Mouse (Mus musculus): ENCODE results near the gene Fbxw4.
"Not testable (repeated sequence)": the region's sequence is repeated elsewhere in the genome, so short reads cannot be mapped to it uniquely, and the experiment has no call there.

Gene Fbxw4

DNA sequence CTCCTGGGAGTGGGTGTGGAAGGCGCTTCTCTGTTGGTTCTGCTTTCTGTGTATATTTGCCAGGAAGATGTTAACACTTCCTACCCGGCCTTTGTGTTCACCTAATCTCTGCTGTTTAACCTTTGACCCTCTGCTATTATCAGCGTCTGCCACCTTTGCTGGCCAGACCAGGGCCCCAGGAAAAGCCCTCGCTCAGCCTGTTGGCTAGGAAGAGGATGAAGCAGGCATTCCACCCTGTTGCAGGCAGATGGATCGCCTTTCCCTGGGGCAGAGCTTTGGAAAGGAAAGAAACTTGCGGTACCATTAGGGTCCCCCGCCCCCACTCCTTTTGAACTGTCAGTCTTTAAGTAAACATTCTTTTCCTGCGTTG is 84.5 kb downstream of the Fbxw4 start:
- DNase-seq: no peak

- DNase-seq: peak in 1 of 2 experiments; percentile 23
Observed at GRCm38 (mm10) chr19:45574941-45575631, 85.0 kb downstream of the Fbxw4 start.

GRCm38 (mm10) chr19:45574339-45574898 is 85.7 kb downstream of the Fbxw4 start:
- no peak for DNase-seq

DNA sequence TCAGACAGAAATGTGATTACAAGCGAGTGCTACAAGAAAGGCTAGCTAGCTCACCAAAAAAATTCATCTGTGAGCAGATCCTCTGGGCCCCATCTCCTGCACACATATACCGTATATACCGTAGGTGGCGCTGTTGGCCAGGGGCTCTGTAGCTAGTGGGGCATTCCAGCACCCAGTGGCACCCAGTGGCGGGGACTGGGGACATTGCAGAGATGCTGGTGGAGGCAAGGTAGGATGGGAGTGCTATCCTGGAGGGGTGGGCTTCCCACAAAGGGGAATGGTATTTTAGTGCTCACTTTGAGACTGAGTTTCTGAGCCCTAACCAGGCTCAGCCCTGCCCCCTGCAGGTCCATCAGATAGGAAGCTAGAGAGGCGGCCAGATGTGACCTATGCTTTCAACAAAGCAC is 86.2 kb downstream of the Fbxw4 start:
- DNase-seq: peak; percentile 66 to 87

DNA sequence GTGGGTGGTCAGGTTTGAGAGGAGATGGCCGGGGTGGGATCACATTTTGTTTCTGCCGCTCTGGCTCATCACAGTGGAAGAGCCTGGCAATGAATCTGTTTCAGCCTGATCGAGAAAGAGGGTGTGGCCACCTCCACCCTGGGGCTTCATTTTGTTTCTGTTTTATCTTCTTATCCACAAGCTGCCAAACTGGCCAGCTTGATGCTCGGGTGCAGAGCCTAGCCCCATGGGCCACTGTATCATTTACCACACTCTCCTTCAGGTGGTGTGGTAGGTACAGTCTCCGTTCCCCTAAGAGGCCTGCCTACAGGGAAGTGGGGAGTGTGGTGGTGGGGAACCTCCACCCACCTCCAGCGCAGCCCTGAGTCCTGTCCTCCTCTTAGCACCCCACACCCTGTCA is 87.1 kb downstream of the Fbxw4 start:
- no peak for DNase-seq

GRCm38 (mm10) chr19:45567367-45567766 is 92.7 kb downstream of the Fbxw4 start:
- DNase-seq: no peak

- DNase-seq: no peak
Observed at GRCm38 (mm10) chr19:45565925-45566715, 94.0 kb downstream of the Fbxw4 start.

- peak; percentile 88 to 93 for DNase-seq
Observed at GRCm38 (mm10) chr19:45560153-45560890, 99.8 kb downstream of the Fbxw4 start, which contains the start of the genes Poll and Gm17018. Gene Poll, minus strand, starts transcription at chr19:45560531. Gene Gm17018, plus strand, starts transcription at chr19:45560615.

DNA sequence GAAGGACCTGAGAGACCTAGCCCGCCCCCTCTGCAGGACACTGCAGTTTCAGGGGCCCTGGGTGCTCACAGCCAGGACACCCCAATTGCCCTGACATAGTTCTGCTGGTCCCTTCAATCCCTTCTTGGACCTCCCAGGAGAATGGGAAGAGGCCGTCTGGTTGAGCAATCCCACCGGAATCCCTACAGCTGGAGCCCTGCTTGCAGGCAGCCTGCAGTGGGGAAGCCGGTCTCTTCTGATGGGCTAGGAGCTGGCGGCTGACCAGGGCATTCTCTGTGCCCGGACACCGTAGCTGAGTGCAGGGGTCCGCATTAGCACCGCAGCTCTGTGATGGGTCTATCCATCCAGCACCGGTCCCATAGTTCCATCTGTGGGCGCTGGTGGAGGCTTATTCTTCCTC is 106.0 kb downstream of the Fbxw4 start:
- DNase-seq: no peak

DNA sequence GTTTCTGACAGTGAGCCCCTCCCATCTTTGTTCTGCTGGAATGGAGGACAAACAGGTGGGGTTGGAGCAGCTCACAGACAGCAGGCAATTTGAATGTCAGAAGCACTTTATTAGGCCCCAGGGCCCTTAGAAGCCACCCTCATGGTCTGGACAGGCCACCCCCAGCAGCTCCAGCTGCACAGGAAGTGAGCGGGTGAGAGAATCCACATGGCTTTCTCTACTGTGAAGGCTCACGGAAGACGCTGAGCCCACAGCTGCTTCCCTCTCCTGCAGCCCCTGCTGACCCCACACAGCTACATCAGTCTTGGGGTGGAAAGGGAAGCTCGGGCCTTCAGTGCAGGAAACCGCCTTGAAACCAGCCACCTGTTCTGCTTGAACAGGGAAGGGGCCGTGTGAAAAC is 107.9 kb downstream of the Fbxw4 start:
- no peak for DNase-seq

GRCm38 (mm10) chr19:45549948-45550347 is 110.2 kb downstream of the Fbxw4 start:
- DNase-seq: no peak

- no peak for DNase-seq
Observed at GRCm38 (mm10) chr19:45549128-45549915, 110.8 kb downstream of the Fbxw4 start.

- not testable (repeated sequence) for DNase-seq
Observed at GRCm38 (mm10) chr19:45548196-45548595, 111.9 kb downstream of the Fbxw4 start.

GRCm38 (mm10) chr19:45544925-45545321 is 115.2 kb downstream of the Fbxw4 start:
- DNase-seq: peak; percentile 74 to 89

DNA sequence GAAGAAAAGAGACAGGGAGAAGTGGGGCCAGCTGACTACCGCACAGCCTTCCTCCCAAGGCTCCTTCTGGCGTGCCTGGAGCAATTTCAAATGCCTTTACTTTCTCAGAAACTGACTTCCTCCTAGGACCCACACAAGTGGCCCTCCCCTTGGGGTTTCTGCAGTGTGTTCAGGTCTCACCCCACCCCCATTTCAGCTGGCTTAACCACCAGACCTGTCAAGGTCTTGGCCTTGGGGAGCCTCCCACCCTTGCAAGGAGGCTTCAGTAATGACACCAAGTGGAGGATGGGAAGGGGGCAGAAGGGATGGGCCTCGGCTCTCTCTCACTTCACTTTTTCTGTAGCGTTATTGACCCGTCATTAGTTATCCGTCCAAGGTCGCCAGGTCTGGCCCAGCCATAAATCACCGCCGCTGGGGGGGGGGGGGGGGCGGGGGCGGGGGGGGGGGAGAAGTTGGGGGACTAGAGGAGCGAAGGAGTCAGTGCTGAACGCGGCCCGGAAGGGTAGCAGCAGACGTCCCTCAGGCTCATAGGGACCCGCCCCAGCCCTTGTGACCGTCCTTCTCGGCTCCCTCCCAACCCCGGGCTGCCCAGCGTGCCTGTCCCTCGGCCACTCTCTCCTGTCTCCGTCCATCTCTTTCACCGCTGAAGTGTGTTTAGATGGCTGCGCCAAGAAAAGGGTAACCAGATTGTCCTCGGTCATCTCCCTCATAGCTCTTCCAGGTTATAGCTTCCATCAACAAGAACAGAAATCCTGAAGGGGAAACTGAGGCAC is 115.8 kb downstream of the Fbxw4 start:
- DNase-seq: no peak

- no peak for DNase-seq
Observed at GRCm38 (mm10) chr19:45542061-45542460, 118.1 kb downstream of the Fbxw4 start.

- peak in 1 of 2 experiments; percentile 45 for DNase-seq
Observed at GRCm38 (mm10) chr19:45541409-45542041, 118.6 kb downstream of the Fbxw4 start.

DNA sequence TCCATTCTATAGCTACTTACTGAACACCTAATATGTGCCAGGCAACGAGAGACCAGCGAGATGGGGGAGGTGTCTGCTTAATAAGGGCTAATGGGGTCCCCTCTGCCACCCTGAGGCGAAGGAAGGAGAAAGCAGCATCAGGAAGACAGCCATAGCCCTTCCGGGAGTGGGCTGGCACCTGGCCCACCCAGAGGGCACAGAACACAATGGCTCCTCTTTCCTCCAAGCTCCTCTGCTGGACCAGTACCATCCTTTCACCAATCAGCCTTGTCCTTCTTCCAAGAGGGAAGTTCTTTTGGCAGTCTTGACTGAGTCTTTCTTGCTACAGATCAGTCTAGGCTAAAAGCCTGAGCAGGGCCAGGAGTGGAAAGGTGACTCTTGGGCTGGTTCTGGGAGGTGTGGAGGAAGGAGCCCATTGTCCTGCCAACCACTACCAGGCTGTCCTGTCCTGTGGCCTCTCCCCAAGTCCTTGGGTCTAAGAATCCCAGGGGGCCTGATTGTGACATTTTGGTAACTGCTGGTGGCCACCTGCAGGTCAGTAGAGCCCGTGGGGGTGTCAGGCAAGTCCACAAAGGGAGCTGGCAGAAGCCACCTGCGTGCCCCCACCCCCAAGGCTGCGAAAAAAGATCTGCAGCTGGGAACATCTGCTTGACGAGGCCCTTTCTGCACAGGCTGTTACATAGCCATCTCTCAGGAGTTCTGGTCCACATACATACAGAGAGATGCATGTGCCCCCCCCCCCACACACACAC is 119.3 kb downstream of the Fbxw4 start:
- no peak for DNase-seq

GRCm38 (mm10) chr19:45537505-45537904 is 122.6 kb downstream of the Fbxw4 start:
- DNase-seq: peak; percentile 69 to 86

GRCm38 (mm10) chr19:45535929-45536328 is 124.2 kb downstream of the Fbxw4 start:
- no peak for DNase-seq

Measured in kidney, postnatal 36 days (tissue).